Mouse (Mus musculus) liver, embryonic 14.5 days (tissue): ENCODE measurements around the gene Gosr1.
"Not testable (repeated sequence)": the region's sequence is repeated elsewhere in the genome, so short reads cannot be mapped to it uniquely, and the experiment has no call there.

Experiments used
- CTCF ChIP-seq: IDR thresholded peaks from 2 replicates; pipeline ENCODE4 v1.5.1; 2016; ENCODE audit warnings: antibody characterized with exemption, low read depth, control low read depth
- EP300 ChIP-seq: IDR thresholded peaks from 2 replicates; pipeline ENCODE4 v1.6.1; 2016; ENCODE audit warnings: antibody characterized with exemption, low read depth

GRCm38 (mm10) chr11:76679508-76679907 lies 83.9 kb downstream of the Gosr1 start, which contains the start of gene Trarg1:
- not testable (repeated sequence) for TF ChIP-seq CTCF, EP300
